Mouse (Mus musculus): ENCODE measurements around the gene Slc35d3.
A peak's percentile ranks its signal among the peaks of the same experiment; 100 is the strongest.

The Slc35d3 gene

DNA sequence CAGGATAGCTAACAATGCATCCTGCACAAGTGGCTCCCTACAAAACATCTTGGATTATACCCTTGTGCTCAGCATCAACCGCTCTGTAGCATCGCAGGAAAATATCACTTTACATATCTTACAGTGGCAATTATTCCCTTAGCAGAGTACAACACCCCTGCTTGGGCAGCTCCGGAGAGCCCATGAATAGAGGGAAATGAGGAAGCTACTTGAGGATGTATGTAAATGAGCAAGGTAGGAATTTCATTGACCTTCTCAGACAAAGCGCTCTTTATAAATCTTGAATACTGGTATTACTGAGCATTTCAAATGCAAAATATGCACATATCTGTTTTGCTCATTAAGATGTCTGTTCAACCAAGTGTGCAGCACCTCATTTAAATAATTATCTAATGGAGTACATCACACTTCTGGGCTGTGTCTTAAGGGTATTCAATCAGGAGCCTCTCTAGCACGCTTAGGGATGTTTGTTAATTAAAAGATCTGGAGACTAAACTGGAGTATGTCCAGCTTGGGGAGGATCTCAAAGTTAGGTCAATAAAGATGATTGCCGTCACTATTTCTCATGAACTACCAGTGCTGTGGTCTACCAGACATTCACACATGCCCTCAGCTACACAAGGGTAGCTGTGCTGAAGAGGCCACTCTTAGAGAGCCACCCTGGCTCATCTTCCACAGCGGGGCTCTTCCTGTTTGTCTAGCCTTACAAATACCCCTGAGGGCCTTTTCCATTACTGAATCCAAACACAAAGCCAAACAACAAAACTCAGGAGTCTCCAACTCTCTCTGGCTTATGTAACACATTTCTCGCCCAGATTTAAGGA, 15.2 kb downstream of the Slc35d3 start:
- DNase-seq (ENCODE audit: low spot score in 2 of 2), result no peak

DNA sequence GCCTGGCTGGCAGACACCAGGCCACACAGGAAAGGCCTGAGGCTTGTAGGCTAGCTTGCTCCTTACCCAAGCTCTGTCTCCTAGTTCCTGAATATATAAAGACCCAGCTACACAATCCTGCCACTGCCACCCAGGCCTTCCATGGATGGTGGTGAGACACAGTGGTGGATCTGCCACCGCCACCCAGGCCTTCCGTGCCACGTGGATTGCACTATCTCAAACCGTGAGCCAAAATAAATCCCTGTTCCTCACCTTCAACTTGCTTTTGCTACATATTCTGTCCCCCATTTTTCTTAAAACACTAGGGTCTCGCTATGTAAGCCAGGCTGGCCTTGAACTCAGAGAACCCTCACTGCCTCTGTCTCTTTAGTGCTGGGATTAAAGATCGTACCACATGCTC, 17.0 kb downstream of the Slc35d3 start:
- DNase-seq (ENCODE audit: low spot score in 2 of 2), result no peak

- DNase-seq (ENCODE audit: low spot score in 2 of 2), result no peak
These were observed 20.0 kb downstream of the Slc35d3 start for GRCm38 (mm10) chr10:19831072-19831849.

DNA sequence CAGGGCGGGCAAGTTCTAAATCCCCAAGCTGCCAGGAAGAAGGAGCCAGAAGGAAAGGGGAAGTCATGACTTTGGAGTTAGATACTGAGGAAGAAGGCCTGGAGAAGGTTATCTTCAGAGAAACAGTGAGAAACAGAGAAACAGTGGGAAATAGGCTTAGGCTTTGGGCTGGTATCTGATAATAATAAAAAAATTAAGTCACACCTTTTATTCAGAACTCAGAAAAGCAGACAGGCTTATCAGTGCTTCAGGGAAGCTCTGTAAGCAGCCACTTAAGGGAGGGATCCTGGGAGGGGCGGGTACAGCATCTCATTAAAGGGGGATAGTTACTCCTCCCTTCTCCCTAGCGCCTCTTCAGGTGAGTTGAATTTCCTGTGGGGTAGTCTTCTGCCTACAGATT, 30.3 kb downstream of the Slc35d3 start:
- no peak for DNase-seq (ENCODE audit: low spot score in 2 of 2)

DNA sequence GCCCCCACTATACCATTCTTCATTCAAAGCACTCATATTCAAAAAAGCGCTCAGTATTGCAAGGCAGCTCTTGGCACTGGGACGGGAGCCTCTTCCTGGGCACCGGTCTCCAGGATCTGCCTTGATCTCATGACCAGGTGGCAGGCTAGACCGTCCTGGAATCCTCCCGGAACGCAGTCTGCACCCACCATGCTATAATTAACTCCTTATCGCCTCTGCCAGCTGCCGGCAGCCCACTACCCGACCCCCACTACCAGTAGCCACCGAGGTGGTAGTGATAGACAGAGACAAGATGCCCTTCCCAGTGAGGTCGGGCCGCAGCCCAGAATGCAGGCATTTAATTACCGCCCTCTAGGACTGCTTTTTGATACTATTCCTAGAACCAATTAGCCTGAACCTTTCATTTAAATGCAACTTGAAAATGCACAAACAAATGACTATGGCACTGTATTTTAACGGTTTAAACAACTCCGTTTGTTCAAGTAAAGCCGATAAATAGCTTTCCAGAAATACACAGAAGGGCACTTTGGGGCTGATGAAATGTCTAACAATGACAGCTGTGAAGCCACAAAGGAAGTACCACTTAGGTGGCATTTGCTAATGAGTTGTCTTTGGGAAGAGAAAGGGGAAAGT, 32.4 kb downstream of the Slc35d3 start:
- no peak for DNase-seq (ENCODE audit: low spot score in 2 of 2)

DNA sequence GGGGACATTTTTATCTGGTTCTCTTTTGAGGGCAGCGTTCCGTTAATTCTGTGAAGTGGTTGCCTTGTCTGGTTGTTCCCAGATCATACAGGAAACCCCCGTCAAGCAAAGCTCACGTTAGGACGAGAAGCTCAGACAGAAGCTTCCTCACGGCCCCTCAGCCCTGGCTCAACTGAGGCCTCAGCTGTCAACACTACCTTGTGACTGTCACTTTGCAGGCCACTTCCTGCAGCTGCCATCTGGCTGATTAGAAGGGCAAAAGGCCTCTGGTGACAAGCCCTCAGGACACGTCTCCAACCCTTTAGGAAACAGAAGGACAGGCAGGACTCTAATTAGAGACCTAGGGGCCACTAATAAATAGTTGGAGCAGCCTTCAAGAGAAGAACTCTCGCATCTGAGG, 35.9 kb downstream of the Slc35d3 start:
- DNase-seq (ENCODE audit: low spot score in 2 of 2), result no peak

- peak; percentile 5 to 6 for DNase-seq (ENCODE audit: low spot score in 2 of 2)
These were observed 39.7 kb downstream of the Slc35d3 start for GRCm38 (mm10) chr10:19811436-19812172.

DNA sequence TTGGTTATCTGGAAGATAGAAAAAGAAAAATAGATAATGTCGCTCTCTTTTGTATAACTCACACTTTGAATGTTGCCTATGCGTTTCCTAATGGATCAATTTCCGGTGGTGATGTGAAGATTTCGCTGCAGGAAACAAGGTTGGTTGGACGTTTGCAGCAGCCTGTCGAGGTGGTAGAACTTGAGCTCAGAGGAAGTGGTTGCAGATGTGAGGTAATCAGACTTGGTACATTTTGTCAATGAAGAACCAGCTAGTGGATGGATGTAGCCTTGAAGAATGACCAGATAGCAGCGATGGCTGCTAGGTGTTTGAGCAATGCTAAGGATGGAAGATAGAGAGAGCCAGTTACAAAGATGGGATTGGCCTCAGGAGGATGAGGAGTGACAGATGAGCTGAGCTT, 46.5 kb downstream of the Slc35d3 start:
- no peak for DNase-seq (ENCODE audit: low spot score in 2 of 2)

DNA sequence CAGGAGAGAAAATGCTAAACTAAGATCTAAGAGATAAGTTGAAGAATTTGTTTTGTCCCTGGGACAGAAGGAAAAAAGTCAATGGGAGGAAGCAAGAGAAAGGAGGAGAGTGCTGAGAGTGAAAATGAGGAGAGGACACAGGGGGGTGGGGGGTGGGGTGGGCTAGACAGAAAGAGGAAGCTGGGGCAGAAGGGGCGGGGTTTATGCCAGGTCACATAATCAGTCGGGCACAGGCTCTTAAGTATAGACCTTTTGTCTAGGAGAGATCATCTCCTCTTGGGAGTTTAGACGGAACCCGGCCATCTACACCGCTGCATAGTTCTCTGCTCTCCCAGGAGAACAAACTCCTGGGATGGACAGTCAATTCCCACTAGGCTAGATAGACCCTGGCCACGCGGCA, 48.3 kb downstream of the Slc35d3 start:
- DNase-seq (ENCODE audit: low spot score in 2 of 2), result no peak
